Mouse (Mus musculus): ENCODE measurements around the gene Igsf11. TPM values are rescaled to one million over a fixed set of nuclear protein-coding genes. Genes with fewer than 3 reads are reported as not detected.
A peak's percentile ranks its signal among the peaks of the same experiment; 100 is the strongest.

Gene Igsf11
- total RNA-seq (2021), result under 1 TPM; 0.19 to 0.32 TPM
- long read RNA-seq, experiment 1, result 0 reads
- long read RNA-seq, experiment 2, result 0 reads

DNA sequence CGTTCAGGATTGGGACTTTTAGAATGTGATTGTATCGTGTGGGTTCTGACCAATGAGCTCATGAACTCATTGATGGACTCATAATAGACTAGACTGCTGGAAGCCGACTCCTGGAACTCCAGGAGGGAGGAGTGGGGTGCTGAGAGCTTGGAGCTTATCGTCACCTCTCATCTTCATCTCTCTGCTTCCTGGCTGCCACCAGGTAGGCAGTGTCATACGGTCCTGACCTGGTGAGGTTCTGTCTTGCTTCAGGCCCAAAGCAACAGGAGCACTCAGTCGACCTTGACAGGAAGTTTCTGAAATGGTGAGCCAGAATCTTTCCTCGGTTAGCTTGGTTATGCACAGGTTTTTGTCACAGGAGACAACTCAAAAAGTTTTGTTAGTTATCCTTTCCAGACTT, at the start of gene Igsf11:
Gene Igsf11, plus strand, starts transcription at position 301 of the 400 bp plus-strand sequence.
- DNase-seq (ENCODE audit: low spot score), result no peak

GRCm38 (mm10) chr16:38858120-38858749, 34.2 kb upstream of the Igsf11 start:
- peak; percentile 9 for DNase-seq (ENCODE audit: low spot score)

- no peak for DNase-seq (ENCODE audit: low spot score)
These were observed 31.9 kb upstream of the Igsf11 start for GRCm38 (mm10) chr16:38860548-38860947.

- no peak for DNase-seq (ENCODE audit: low spot score)
These were observed 28.1 kb upstream of the Igsf11 start for GRCm38 (mm10) chr16:38864358-38864757.

DNA sequence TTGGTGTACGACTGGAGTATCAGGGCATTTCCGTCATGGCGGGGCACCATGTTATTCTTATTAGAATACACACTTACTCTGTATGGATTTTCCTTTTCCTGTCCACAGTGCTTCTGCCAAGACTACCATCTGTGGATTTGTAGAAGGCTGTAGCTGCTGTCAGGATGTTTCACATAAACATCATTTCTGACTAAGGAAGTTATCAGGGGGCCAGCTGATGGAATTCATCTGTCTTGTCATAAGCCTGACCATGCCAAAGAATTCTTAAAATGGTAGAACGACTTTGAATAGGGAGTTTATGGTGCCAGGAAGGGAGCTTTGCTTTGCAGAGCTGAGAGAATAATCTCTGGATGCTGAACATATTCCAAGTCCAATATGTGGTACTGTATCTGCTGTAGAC, 19.2 kb upstream of the Igsf11 start:
- no peak for DNase-seq (ENCODE audit: low spot score)

GRCm38 (mm10) chr16:38874481-38874880, 18.0 kb upstream of the Igsf11 start:
- DNase-seq (ENCODE audit: low spot score), result no peak

DNA sequence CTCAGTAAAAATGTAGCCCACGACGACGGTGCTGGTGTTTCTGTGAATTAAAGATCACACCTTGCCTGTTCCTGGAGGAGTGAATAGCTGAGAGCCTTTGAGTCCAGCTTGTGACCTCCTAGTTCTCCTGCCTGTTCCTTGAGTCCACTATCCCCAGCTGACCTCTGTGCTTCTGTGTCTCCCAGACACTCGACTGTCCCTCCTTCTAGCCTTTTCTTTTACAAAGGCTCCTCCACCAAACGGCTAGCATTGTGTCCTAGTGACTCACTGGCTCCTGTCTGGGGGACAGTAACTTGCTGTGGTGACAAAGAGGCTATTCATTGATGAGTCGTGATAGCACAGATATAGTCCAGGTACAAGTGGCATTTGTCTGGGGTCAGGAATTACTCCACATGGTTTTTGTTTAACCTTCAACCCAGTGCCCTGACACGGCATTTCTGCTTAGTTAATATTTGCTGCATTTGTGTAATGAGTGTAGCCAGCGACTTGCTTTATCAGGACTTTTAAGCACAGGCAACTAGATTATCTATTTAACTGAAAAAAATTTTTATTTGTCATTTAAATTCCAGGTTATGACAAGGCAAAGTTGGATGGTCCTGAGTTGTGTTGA, 6.5 kb downstream of the Igsf11 start:
- no peak for DNase-seq (ENCODE audit: low spot score)

- DNase-seq (ENCODE audit: low spot score), result no peak
These were observed 7.6 kb downstream of the Igsf11 start for GRCm38 (mm10) chr16:38900024-38900423.

- DNase-seq (ENCODE audit: low spot score), result peak; percentile 84
These were observed 9.8 kb downstream of the Igsf11 start for GRCm38 (mm10) chr16:38902111-38902778.

DNA sequence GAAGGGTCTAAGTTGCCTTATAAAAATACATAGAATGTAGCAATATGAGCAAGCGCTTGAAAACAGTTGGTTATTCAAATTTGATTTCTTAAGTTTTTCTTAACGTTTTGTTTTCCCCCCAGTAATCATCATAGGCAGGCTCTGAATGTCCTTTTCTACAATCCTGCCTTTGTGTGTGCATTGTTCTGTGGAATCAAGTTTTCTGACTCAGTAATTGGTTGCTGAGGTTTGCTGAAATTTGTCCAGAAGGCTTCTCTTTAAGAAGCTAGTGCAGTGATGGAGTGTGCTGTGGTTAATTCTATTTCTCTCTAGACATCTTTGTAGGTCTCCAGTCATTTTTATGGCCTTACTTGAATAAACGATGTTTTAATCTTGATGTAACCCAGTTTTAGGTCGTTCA, 10.5 kb downstream of the Igsf11 start:
- DNase-seq (ENCODE audit: low spot score), result no peak

GRCm38 (mm10) chr16:38904202-38904601, 11.7 kb downstream of the Igsf11 start:
- no peak for DNase-seq (ENCODE audit: low spot score)

DNA sequence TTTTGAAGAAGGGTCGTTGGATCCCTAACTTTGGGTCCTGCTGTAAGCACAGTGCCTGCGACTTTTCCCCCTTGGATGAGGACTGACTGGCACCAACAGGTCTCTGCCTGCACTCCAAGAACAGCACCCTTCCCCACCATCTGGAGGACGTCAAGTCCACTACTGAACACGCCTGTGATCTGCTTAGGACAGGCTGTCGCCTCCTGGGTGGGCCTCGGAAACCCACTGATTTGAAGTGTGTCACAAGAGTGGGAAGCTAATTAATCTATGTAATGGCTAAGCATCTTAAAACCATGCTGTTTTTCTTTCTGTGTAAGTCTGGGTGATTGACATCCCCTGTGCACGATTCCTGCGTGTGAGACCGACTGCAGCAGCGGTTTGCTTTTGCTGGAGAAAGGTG, 13.4 kb downstream of the Igsf11 start:
- DNase-seq (ENCODE audit: low spot score), result no peak

- no peak for DNase-seq (ENCODE audit: low spot score)
These were observed 15.8 kb downstream of the Igsf11 start for GRCm38 (mm10) chr16:38908304-38908703.

- no peak for DNase-seq (ENCODE audit: low spot score)
These were observed 17.0 kb downstream of the Igsf11 start for GRCm38 (mm10) chr16:38909506-38909905.

DNA sequence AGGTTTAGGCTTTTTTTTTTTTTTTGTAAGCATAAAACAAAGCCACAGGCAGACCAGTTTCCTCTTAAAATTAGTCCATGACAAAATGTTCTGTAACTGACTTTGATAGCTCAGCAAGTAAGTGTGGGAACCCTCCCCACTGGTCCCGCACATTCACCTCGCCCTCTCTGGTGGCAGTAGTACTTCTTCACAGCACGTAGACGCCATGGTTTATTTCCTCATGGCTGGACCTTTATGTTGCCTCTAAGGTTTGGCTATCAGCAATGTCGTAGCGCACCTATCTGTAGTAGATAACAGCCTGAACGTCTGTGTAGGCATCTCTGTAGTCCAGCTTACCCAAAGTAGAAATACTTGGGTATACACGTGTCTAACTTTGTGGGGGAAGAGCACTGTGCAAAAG, 17.6 kb downstream of the Igsf11 start:
- no peak for DNase-seq (ENCODE audit: low spot score)

DNA sequence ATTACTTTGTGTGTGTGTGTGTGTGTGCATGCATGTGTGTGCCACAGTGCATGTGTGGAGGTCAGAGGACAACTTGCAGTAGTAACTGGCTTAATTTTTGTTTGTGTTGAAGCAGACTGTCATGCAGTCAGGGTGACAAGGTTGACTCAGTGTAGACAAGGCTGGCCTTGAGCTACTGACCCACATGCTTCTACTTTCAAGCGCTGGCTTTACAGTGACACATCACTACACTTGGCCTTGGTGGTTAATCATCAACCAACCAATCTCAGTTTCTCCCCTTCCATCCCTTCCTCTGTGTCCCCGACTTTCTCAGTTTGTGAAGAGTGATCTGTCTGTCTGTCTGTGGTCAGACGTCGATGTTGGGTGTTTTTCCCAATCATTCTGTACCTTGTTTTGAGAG, 23.0 kb downstream of the Igsf11 start:
- no peak for DNase-seq (ENCODE audit: low spot score)

DNA sequence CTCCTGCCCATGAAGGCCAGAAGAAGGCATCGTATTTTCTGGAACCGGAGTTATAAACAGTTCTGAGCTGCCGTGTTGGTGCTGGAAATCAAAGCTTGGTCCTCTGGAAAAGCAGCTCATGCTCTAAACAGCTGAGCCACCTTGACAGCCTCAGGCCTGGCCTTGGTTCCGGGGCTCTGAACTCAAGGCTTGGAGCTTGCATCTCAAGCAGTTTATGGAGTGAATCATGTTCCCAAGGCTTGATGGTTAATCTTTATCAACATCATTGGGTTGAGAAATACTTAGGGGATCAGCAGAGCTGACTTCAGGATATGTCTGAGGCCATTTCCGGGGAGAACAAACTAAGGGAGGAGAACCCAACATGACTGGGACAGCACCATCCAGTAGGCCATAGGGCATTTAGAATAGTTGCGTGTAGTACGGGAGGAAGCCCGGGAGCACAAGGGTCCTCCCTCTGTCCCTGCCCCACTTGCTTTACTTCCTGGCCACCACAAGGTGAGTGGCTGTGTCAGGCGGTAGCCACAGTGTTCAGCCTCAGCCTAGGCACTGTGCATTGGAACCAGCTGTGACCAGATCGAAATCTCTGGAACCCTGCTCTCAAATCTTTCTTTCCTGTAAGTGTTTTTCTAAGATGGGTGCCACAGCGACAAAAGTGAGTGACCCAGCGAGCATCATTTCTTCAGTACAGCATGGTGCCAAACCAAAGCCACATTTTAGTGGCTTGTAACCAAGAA, 23.7 kb downstream of the Igsf11 start:
- DNase-seq (ENCODE audit: low spot score), result no peak

- DNase-seq (ENCODE audit: low spot score), result no peak
These were observed 24.4 kb downstream of the Igsf11 start for GRCm38 (mm10) chr16:38916885-38917284.

- DNase-seq (ENCODE audit: low spot score), result no peak
These were observed 25.6 kb downstream of the Igsf11 start for GRCm38 (mm10) chr16:38918121-38918520.

DNA sequence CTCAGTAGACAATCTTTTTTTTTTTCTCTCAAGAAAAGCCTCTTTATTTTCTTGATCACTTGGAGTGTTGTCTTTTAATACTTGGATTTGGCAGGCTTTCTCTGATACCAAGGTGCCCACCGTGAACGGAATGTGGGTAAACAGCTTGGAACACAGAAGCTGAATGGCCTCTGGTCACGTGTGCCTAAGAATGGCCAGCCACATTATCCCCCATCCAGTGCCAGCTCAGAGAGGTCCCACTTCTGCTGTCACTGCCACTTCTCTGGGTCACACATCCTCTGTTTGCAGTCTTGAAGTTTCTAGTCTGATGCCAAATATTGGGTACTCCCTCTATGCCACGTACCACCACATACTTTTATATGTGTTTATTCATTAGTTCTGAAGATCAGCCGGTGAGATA, 28.0 kb downstream of the Igsf11 start:
- no peak for DNase-seq (ENCODE audit: low spot score)

- no peak for DNase-seq (ENCODE audit: low spot score)
These were observed 32.5 kb downstream of the Igsf11 start for GRCm38 (mm10) chr16:38924940-38925339.

DNA sequence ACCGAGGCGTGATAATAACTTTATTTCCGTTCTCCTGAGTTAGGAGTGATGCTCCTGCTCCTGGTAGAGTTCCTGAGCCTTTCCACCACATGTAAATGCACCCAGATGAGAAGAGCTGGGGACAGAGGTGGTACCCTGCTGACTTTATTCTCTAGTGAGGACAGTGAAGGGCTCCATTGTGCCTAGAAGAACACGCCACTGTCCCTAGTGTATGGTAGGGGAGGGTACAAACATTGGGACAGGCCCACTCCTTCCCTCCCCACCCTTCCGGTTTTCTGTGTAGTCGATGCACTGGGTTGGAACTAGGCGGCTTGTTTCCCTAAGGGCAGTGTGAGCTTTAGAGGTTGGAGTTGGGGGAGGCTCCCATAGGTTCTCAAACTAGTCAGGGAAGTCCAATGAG, 36.3 kb downstream of the Igsf11 start:
- DNase-seq (ENCODE audit: low spot score), result no peak
